Mouse (Mus musculus) liver, embryonic 14.5 days (tissue): ENCODE results near the gene Rpl15. TPM values are rescaled to one million over a fixed set of nuclear protein-coding genes. Genes with fewer than 3 reads are reported as not detected.

Experiments used
- ATAC-seq: fragments of 200-750 bp; cut with Nextera tagmentation; 2 replicates; pipeline ENCODE4 v1.8.0; 2017; ENCODE audit warnings: moderate number of reproducible peaks, mild to moderate bottlenecking, moderate library complexity; ENCODE audit not compliant: insufficient read depth
- DNase-seq, 3 experiments: peaks; one replicate each; pipeline ENCODE4 v3.0.0-alpha.2; 2012 to 2013; ENCODE audit warnings: low read depth in 3 of 3, low spot score in 3 of 3
- H3K27ac ChIP-seq: fragments of 300-500 bp; sonication (generic); 2 replicates; pipeline ENCODE4 v1.5.1; 2014; ENCODE audit warnings: moderate library complexity, mild to moderate bottlenecking, control low read depth, inconsistent platforms
- H3K27me3 ChIP-seq: fragments of 300-500 bp; sonication (generic); 2 replicates; pipeline ENCODE4 v1.6.1; 2014; ENCODE audit warnings: mild to moderate bottlenecking, low read length, moderate library complexity; ENCODE audit not compliant: control insufficient read depth, insufficient read depth
- H3K36me3 ChIP-seq: fragments of 300-500 bp; sonication (generic); replicated peaks from 2 replicates; pipeline ENCODE4 v1.6.1; 2014; ENCODE audit warnings: low read depth; ENCODE audit not compliant: control insufficient read depth, insufficient read depth
- H3K4me1 ChIP-seq, 2 experiments: fragments of 200-500 bp in 1 of 2; fragments of 300-500 bp in 1 of 2; sonication (generic) in 1 of 2; replicated peaks; 2 replicates each; pipeline ENCODE4 v1.6.1; 2012 to 2014; ENCODE audit warnings: antibody characterized with exemption in 1 of 2, inconsistent platforms in 1 of 2, low read length in 1 of 2; ENCODE audit not compliant: control insufficient read depth in 2 of 2, insufficient read depth in 2 of 2
- H3K4me2 ChIP-seq: fragments of 300-500 bp; sonication (generic); 2 replicates; pipeline ENCODE4 v1.6.1; 2014; ENCODE audit warnings: low read depth, mild to moderate bottlenecking, control low read depth, moderate library complexity
- H3K4me3 ChIP-seq, 2 experiments: fragments of 200-500 bp in 1 of 2; fragments of 300-500 bp in 1 of 2; sonication (generic) in 1 of 2; 2 replicates each; pipeline ENCODE4 v1.5.1; 2012 to 2014; ENCODE audit warnings: low read depth in 2 of 2, low read length in 2 of 2, mild to moderate bottlenecking in 2 of 2, control low read depth in 1 of 2, inconsistent platforms in 1 of 2, moderate library complexity in 1 of 2; ENCODE audit not compliant: insufficient read depth in 1 of 2
- H3K9ac ChIP-seq: fragments of 300-500 bp; sonication (generic); replicated peaks from 2 replicates; pipeline ENCODE4 v1.6.1; 2014; ENCODE audit warnings: mild to moderate bottlenecking, control low read depth, moderate library complexity
- H3K9me3 ChIP-seq: fragments of 300-500 bp; sonication (generic); 2 replicates; pipeline ENCODE4 v1.6.1; 2016; ENCODE audit warnings: low read length, mixed read lengths; ENCODE audit not compliant: control insufficient read depth
- CTCF ChIP-seq: IDR thresholded peaks from 2 replicates; pipeline ENCODE4 v1.5.1; 2016; ENCODE audit warnings: antibody characterized with exemption, low read depth, control low read depth
- EP300 ChIP-seq: IDR thresholded peaks from 2 replicates; pipeline ENCODE4 v1.6.1; 2016; ENCODE audit warnings: antibody characterized with exemption, low read depth
- WGBS: fragments of 180-500 bp; shearing (Covaris S2); extraction: QIAGEN DNeasy Blood & Tissue Kit; methylation state at CpG from one replicate; pipeline ENCODE4 v1.1.7; 2014; ENCODE audit not compliant: insufficient replicate concordance; 5-methylcytosine and 5-hydroxymethylcytosine counted together
- polyA plus RNA-seq, 2 experiments: library from polyadenylated mRNA; depleted of rRNA in 1 of 2; stranded (reverse) in 1 of 2; unstranded in 1 of 2; fragments of >200 nt; fragmentation: Nextera tagmentation in 1 of 2; extraction: Ambion mirVana in 1 of 2; gene quantifications; 2 replicates each; pipeline versions ENCODE4 v1.2.1 to v1.2.3; 2012 to 2014

The Rpl15 gene
- polyA plus RNA-seq, 2 experiments = 390 to 626 TPM

- no peak overlapping the region for H3K4me3 ChIP-seq
- DNase-seq (no peak), ATAC-seq (no peak)
- TF ChIP-seq EP300 (no peak), CTCF (no peak)
- no peak overlapping the region for H3K27ac ChIP-seq
- no peak overlapping the region for H3K9ac ChIP-seq
- no peaks in the 10 kb centered on the region for H3K4me1 ChIP-seq
- no peaks in the 10 kb centered on the region for H3K27me3 ChIP-seq
- WGBS = 75% methylated on average over 6 of the region's 6 CpGs
- no peak overlapping the region for H3K4me2 ChIP-seq
- H3K36me3 ChIP-seq = no peaks in the 10 kb centered on the region
- no peaks in the 10 kb centered on the region for H3K9me3 ChIP-seq
Observed at GRCm38 (mm10) chr14:18221977-18222376, 49.2 kb downstream of the Rpl15 start.

Other genes starting within 250 kb of the Rpl15 start
- 0.52 and 0.85 TPM in 2 replicates for gene Nr1d2, start 32.3 kb downstream of the Rpl15 start, polyA plus RNA-seq (2012; rRNA removed)
- gene Nr1d2, start 32.3 kb downstream of the Rpl15 start, polyA plus RNA-seq (2014; fragmentation: Nextera tagmentation; extraction: Ambion mirVana) = 1.3 and 1.4 TPM in 2 replicates
- 4.1 and 8.9 TPM in 2 replicates for gene Nkiras1, start 255 bp downstream of the Rpl15 start, polyA plus RNA-seq (2012; rRNA removed)
- gene Nkiras1, start 255 bp downstream of the Rpl15 start, polyA plus RNA-seq (2014; fragmentation: Nextera tagmentation; extraction: Ambion mirVana) = 7.0 and 8.5 TPM in 2 replicates
- gene Ube2e1, start 60.5 kb upstream of the Rpl15 start, polyA plus RNA-seq (2012; rRNA removed) = 13.8 and 20.9 TPM in 2 replicates
- gene Ube2e1, start 60.5 kb upstream of the Rpl15 start, polyA plus RNA-seq (2014; fragmentation: Nextera tagmentation; extraction: Ambion mirVana) = 11.6 and 13.1 TPM in 2 replicates